Mouse (Mus musculus) neural tube, embryonic 15.5 days (tissue): ENCODE measurements around the gene Clock. TPM values are rescaled to one million over a fixed set of nuclear protein-coding genes. Genes with fewer than 3 reads are reported as not detected.

Experiments
- ATAC-seq: fragments of 200-750 bp; cut with Nextera tagmentation; 2 replicates; pipeline ENCODE4 v1.8.0; 2017; ENCODE audit warnings: mild to moderate bottlenecking, moderate TSS enrichment, moderate library complexity; ENCODE audit not compliant: low FRiP score
- H3K27ac ChIP-seq: fragments of 300-500 bp; sonication (generic); replicated peaks from 2 replicates; pipeline ENCODE4 v1.5.1; 2015; ENCODE audit warnings: mild to moderate bottlenecking, inconsistent platforms
- H3K27me3 ChIP-seq: fragments of 300-500 bp; sonication (generic); replicated peaks from 2 replicates; pipeline ENCODE4 v1.6.1; 2015; ENCODE audit warnings: inconsistent platforms
- H3K36me3 ChIP-seq: fragments of 300-500 bp; sonication (generic); 2 replicates; pipeline ENCODE4 v1.6.1; 2015; ENCODE audit warnings: inconsistent platforms
- H3K4me1 ChIP-seq: fragments of 300-500 bp; sonication (generic); 2 replicates; pipeline ENCODE4 v1.6.1; 2015; ENCODE audit warnings: inconsistent platforms
- H3K4me2 ChIP-seq: fragments of 300-500 bp; sonication (generic); 2 replicates; pipeline ENCODE4 v1.6.1; 2015; ENCODE audit warnings: inconsistent platforms, mild to moderate bottlenecking, moderate library complexity
- H3K4me3 ChIP-seq: fragments of 300-500 bp; sonication (generic); replicated peaks from 2 replicates; pipeline ENCODE4 v1.5.1; 2015; ENCODE audit warnings: mild to moderate bottlenecking, inconsistent platforms
- H3K9ac ChIP-seq: fragments of 300-500 bp; sonication (generic); replicated peaks from 2 replicates; pipeline ENCODE4 v1.6.1; 2015; ENCODE audit warnings: mild to moderate bottlenecking, inconsistent platforms
- H3K9me3 ChIP-seq: fragments of 300-500 bp; sonication (generic); replicated peaks from 2 replicates; pipeline ENCODE4 v1.6.1; 2016; ENCODE audit warnings: inconsistent platforms
- WGBS: fragments of 180-500 bp; shearing (Covaris S2); methylation state at CpG from one replicate; pipeline ENCODE4 v1.1.7; 2015; ENCODE audit warnings: mixed read lengths; 5-methylcytosine and 5-hydroxymethylcytosine counted together
- polyA plus RNA-seq: library from polyadenylated mRNA; unstranded; fragments of >200 nt; fragmentation: Nextera tagmentation; extraction: Ambion mirVana; gene quantifications from 2 replicates; pipeline ENCODE4 v1.2.1, GENCODE M21; 2015

Clock gene
- 15.0 and 15.2 TPM in 2 replicates for polyA plus RNA-seq

DNA sequence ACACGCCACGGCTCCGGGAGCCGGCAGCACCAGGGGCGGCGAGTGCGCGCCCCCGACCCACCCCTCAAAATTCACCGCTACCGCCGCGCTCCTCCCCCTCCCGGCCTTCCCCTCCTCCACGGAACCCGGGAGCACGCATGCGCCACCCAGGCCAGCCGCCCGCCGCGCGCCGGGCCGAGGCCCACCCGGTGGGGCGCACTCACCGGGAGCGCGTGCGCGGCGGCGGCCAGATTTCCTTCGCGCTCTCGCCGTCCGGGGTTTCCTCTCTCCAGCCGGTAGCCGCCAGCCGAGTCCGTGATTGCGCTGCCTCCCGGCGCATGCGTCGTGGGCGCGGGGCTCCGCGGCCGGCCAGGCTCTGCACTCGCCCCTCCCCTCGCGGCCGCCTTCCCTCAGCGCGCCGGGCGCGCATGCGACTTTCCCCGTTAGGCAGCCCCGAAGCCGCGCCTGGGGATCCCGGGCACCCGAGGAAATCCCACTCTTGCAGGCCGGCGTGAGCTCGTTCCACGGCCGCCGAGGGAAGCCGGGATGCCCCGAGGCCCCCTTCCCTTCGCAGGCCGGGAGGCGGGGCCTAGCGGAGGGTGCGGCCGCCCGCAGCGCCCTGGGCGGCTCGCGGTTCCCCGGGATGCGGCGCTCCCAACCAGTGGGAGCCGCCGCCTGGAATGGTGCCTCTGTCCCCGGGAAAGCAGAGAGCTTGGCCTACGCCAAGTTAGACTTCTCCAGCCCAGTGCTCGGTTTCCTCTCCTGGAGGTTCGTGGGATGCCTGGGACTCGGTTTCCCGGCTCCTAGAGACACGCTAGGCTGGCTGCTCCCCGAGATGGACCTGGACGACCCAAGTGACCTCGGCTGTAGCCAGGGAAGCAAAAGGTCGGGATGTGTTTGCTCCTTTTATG is at the start of gene Clock:
Clock (minus strand) TSS at position 341 of the 890 bp plus-strand sequence.
- WGBS = under 1% methylated on average over 73 of the region's 104 CpGs
- peak within 1 kb of the TSS; percentile 88 for H3K4me2 ChIP-seq
- H3K4me3 ChIP-seq = peak within 1 kb of the TSS; percentile 92
- ATAC-seq = peak; percentile 93
- no peaks in the 10 kb centered on the region for H3K27me3 ChIP-seq
- H3K9me3 ChIP-seq = no peaks in the 10 kb centered on the region
- peak within 1 kb of the TSS; percentile 98 for H3K27ac ChIP-seq
- H3K9ac ChIP-seq = peak within 1 kb of the TSS; percentile 92
- no peaks in the 10 kb centered on the region for H3K36me3 ChIP-seq
- peaks cover 29% of the 10 kb centered on the region for H3K4me1 ChIP-seq

GRCm38 (mm10) chr5:76351953-76352611 is 47.5 kb upstream of the Clock start:
- Histone ChIP-seq H3K27me3 (no peaks in the 10 kb centered on the region), H3K27ac (no peak overlapping the region), H3K4me1 (no peaks in the 10 kb centered on the region), H3K36me3 (no peaks in the 10 kb centered on the region), H3K4me2 (no peak overlapping the region), H3K9ac (no peak overlapping the region), H3K9me3 (no peaks in the 10 kb centered on the region), H3K4me3 (no peak overlapping the region)
- 23% methylated on average over 7 of the region's 7 CpGs for WGBS
- no peak; the same call in 1 of the 2 replicates for ATAC-seq

DNA sequence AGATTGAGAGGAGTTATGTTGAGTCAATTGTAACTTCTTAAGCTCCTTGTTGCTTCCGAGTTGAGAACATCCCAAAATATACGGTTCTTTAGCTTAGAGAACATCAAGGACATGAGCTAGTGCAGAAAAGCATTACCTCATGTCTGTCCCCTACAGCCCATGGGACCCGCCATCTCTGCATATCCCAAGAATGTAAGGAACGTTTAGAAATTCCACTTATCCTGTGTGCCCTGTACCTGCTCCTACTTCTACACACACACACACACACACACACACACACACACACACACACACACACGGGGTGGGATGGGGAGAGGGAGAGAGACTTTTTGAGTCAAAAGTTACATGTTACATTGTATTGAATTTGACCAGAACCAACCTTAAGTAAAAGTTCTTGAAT is 46.9 kb upstream of the Clock start:
- H3K9ac ChIP-seq = no peak overlapping the region
- H3K4me2 ChIP-seq = no peak overlapping the region
- H3K27ac ChIP-seq = no peak overlapping the region

GRCm38 (mm10) chr5:76346137-76346536 is 41.5 kb upstream of the Clock start:
- no peak overlapping the region for H3K9ac ChIP-seq
- ATAC-seq = no peak

More for the DNA sequence above, 46.9 kb upstream of the Clock start:
- Histone ChIP-seq H3K4me1 (no peaks in the 10 kb centered on the region), H3K27me3 (no peaks in the 10 kb centered on the region), H3K36me3 (no peaks in the 10 kb centered on the region), H3K9me3 (no peaks in the 10 kb centered on the region), H3K4me3 (no peak overlapping the region)
- ATAC-seq = no peak
- WGBS = 78% methylated on average over 5 of the region's 5 CpGs

DNA sequence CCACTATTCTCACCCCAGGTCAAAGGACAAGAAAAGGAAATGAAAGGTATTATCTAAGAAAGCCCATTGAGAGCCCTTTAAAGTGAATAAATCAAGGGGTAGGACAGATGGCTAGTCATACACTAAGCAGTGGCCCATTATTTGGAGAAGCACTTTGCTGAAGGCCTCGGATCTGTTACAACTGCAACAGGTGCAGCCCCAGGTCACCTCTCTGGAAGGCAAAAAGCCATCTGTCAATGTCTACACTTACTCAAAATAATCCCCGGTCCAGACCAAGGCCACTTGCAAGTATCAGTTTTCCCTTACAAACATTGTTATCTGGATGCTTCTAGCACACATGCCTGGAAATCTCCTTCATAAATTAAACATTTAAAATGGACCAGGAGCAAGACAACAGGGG is 36.3 kb upstream of the Clock start:
- H3K9ac ChIP-seq = no peak overlapping the region
- no peak for ATAC-seq
- no peaks in the 10 kb centered on the region for H3K9me3 ChIP-seq
- H3K27me3 ChIP-seq = no peaks in the 10 kb centered on the region
- no peak overlapping the region for H3K4me2 ChIP-seq
- H3K4me3 ChIP-seq = no peak overlapping the region
- H3K4me1 ChIP-seq = no peaks in the 10 kb centered on the region
- 63% methylated on average over 2 of the region's 2 CpGs for WGBS
- no peak overlapping the region for H3K27ac ChIP-seq
- H3K36me3 ChIP-seq = no peaks in the 10 kb centered on the region

More at GRCm38 (mm10) chr5:76346137-76346536, 41.5 kb upstream of the Clock start:
- Histone ChIP-seq H3K4me3 (no peak overlapping the region), H3K9me3 (no peaks in the 10 kb centered on the region), H3K36me3 (no peaks in the 10 kb centered on the region), H3K27me3 (no peaks in the 10 kb centered on the region), H3K4me1 (no peaks in the 10 kb centered on the region), H3K27ac (no peak overlapping the region), H3K4me2 (no peak overlapping the region)
- WGBS = 54% methylated on average over 2 of the region's 2 CpGs

DNA sequence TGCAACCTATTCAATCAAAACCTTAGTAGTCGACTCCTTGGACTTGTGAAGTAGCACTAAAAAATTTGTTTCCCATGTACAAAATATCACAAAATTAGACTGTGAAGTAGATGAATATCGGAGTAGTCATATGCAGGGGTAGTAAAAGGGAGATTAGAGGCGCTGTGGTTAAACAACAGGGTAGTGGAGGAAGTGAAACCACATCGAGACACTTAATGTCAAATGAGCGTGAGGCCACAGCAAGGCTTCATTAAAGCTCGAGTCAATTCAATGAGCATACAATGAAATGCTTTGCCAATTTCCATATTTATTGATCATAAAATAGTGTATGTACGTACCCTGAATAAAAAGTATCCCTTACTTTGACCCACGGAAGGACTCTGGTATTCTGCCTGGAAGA is 32.5 kb upstream of the Clock start:
- no peak for ATAC-seq
- Histone ChIP-seq H3K4me2 (no peak overlapping the region), H3K36me3 (no peaks in the 10 kb centered on the region), H3K27me3 (no peaks in the 10 kb centered on the region), H3K27ac (no peak overlapping the region), H3K4me1 (no peaks in the 10 kb centered on the region), H3K9me3 (no peaks in the 10 kb centered on the region), H3K9ac (no peak overlapping the region), H3K4me3 (no peak overlapping the region)
- 79% methylated on average over 8 of the region's 8 CpGs for WGBS

DNA sequence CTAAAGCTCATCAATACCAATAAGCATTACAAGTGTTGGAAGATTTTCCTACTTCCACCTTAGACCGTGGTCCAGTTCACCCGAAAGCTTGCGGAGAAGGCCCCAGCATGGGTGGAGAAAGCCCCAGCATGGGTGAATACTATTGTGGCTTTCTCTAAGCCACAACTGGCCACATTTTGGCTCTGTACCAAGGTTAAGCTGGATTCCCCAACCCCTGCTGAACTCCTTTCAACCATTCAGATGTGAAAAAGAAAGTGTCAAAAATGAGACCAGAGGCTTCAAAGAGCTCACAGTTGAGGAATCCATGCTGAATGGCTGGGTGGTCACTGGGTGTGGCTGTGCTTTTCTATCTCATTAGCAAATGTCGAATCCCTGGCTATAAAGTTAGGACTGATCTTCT is 29.2 kb upstream of the Clock start:
- 73% methylated on average over 4 of the region's 4 CpGs for WGBS
- no peaks in the 10 kb centered on the region for H3K36me3 ChIP-seq
- no peaks in the 10 kb centered on the region for H3K9me3 ChIP-seq
- H3K4me2 ChIP-seq = no peak overlapping the region
- H3K9ac ChIP-seq = no peak overlapping the region
- ATAC-seq = no peak
- H3K27ac ChIP-seq = no peak overlapping the region
- H3K27me3 ChIP-seq = no peaks in the 10 kb centered on the region
- no peaks in the 10 kb centered on the region for H3K4me1 ChIP-seq
- no peak overlapping the region for H3K4me3 ChIP-seq

DNA sequence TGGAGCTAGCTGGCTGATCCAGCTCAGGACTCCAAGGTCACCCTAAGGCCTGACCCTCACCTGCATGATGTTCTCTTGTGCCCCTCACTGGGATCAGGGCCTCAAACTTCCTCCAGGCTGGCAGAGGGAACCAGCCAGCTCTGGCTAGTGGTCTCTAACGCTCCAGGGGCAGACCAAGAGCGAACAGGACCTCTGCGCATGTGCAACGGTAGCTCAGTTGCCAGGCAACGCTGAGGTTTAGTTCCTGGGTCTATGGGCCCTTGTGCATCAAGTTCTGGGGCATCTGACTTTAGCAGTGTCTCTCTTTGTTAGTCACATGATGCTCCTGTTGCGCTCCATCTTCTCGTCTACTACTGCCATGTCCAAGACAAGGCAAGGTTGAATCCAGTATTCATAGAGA is 26.4 kb upstream of the Clock start, which contains the start of gene Pdcl2:
Pdcl2 (minus strand) TSS at position 204 of the 400 bp plus-strand sequence.
- no peak within 1 kb of the TSS for H3K27ac ChIP-seq
- H3K27me3 ChIP-seq = no peaks in the 10 kb centered on the region
- no peaks in the 10 kb centered on the region for H3K36me3 ChIP-seq
- H3K9ac ChIP-seq = no peak within 1 kb of the TSS
- no peak within 1 kb of the TSS for H3K4me2 ChIP-seq
- 88% methylated on average over 7 of the region's 7 CpGs for WGBS
- ATAC-seq = no peak
- no peak within 1 kb of the TSS for H3K4me3 ChIP-seq
- H3K4me1 ChIP-seq = no peaks in the 10 kb centered on the region
- H3K9me3 ChIP-seq = no peaks in the 10 kb centered on the region

GRCm38 (mm10) chr5:76327296-76327695 is 22.7 kb upstream of the Clock start:
- H3K4me1 ChIP-seq = no peaks in the 10 kb centered on the region

GRCm38 (mm10) chr5:76325113-76325512 is 20.5 kb upstream of the Clock start:
- Histone ChIP-seq H3K9ac (no peak overlapping the region), H3K4me2 (no peak overlapping the region), H3K27me3 (no peaks in the 10 kb centered on the region), H3K4me3 (no peak overlapping the region), H3K4me1 (no peaks in the 10 kb centered on the region; the same call in 1 of the 2 replicates), H3K36me3 (no peaks in the 10 kb centered on the region), H3K9me3 (no peaks in the 10 kb centered on the region), H3K27ac (no peak overlapping the region)
- ATAC-seq = no peak
- WGBS = 94% methylated on average over 4 of the region's 4 CpGs

More at GRCm38 (mm10) chr5:76327296-76327695, 22.7 kb upstream of the Clock start:
- Histone ChIP-seq H3K4me3 (no peak overlapping the region), H3K9ac (no peak overlapping the region), H3K27ac (no peak overlapping the region), H3K27me3 (no peaks in the 10 kb centered on the region), H3K9me3 (no peaks in the 10 kb centered on the region), H3K4me2 (no peak overlapping the region), H3K36me3 (no peaks in the 10 kb centered on the region)
- ATAC-seq = no peak
- WGBS = 57% methylated on average over 2 of the region's 2 CpGs

DNA sequence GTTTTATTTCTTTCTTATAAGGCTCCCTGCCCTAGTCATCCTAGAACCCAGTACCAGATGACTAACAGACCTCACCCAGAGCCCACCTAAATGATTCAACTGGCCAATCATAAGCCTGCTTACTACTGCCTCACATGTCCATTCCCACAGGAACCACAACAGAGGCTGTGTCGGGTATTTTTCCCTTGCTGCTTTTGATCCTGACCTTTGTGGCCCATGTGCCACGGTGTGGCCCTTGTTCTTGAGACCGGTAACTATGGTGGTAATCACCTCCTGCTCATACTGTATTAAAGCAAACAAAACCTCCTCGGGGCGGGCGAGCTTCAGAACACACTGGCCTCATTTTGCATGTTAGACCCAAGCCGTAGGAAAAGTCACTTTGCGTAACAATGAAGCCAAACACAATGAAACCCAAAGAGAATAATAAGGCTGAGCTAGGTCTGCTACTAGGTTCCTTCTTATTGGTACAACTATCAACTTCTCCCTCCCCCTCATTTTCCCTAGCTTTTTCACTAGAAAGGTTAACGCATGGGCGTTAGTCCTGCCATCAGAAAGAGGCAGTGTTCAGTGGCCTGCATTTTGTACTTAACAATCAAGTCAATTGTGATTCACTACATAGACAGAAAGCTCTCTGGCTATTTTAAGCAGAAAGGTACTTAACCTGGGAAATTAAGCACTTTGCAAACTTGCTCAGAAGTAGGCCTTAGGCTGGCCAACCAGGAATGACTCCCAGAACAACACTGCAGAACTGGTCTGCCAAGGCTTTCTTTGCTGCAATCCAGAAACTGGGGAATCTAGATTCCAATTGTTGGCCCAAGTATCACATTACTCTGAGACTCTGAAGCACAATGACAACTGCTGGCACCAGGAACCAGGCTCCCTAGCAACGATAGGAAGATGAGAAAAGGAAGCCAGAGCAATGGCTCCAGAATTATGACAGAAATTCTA is 16.9 kb upstream of the Clock start:
- WGBS = 19% methylated on average over 11 of the region's 11 CpGs
- no peaks in the 10 kb centered on the region for H3K27me3 ChIP-seq
- ATAC-seq = no peak
- no peaks in the 10 kb centered on the region; the same call in 1 of the 2 replicates for H3K4me1 ChIP-seq
- H3K36me3 ChIP-seq = no peaks in the 10 kb centered on the region
- H3K9me3 ChIP-seq = no peaks in the 10 kb centered on the region
- no peak overlapping the region for H3K27ac ChIP-seq
- H3K4me2 ChIP-seq = no peak overlapping the region
- no peak overlapping the region for H3K4me3 ChIP-seq
- H3K9ac ChIP-seq = no peak overlapping the region
